Comparison of ENCODE assay signal across 25 mouse cellular contexts in genomic region chr3:144165439-144165838, GRCm38 (mm10). TPM values are rescaled to one million over a fixed set of nuclear protein-coding genes. Genes with fewer than 3 reads are reported as not detected.
DNase-seq lines count a peak whose midpoint lies in the region; ATAC-seq and TF ChIP-seq lines count a peak whose summit lies in the region.
"Had no signal": no experiment of that assay in that cellular context is flagged by ENCODE, and none has a peak within 500 bp of the region (broad histone marks: within the 10 kb centered on the region; RNA-seq: fewer than 3 reads in every experiment).

No protein-coding gene starts in this region.

- H3K27ac ChIP-seq in midbrain, embryonic 11.5 days (ENCODE audit: low read depth, low read length) = no peak overlapping the region
- no peak overlapping the region for H3K27ac ChIP-seq in midbrain, embryonic 10.5 days (replicated peaks)
- H3K27ac ChIP-seq in lung, embryonic 14.5 days (ENCODE audit: low read depth) = no peak overlapping the region
- H3K27ac ChIP-seq: forebrain, embryonic 15.5 days; gastrocnemius, adult 2 months; heart, adult 2 months; hindbrain, embryonic 14.5 days; liver, embryonic 12.5 days; neural tube, embryonic 15.5 days had no signal

- no peaks in the 10 kb centered on the region for H3K36me3 ChIP-seq in midbrain, embryonic 11.5 days (ENCODE audit: control insufficient read depth, insufficient read depth, low read length)
- H3K36me3 ChIP-seq in midbrain, embryonic 10.5 days = no peaks in the 10 kb centered on the region
- H3K36me3 ChIP-seq in lung, embryonic 14.5 days (ENCODE audit: insufficient read depth) = no peaks in the 10 kb centered on the region
- H3K36me3 ChIP-seq: forebrain, embryonic 15.5 days; heart, embryonic 12.5 days; kidney, embryonic 15.5 days; liver, embryonic 12.5 days; neural tube, embryonic 15.5 days had no signal

- H3K9me3 ChIP-seq in midbrain, embryonic 11.5 days (ENCODE audit: control insufficient read depth, low read length) = no peaks in the 10 kb centered on the region
- H3K9me3 ChIP-seq in midbrain, embryonic 10.5 days (replicated peaks) = no peaks in the 10 kb centered on the region
- H3K9me3 ChIP-seq in lung, embryonic 14.5 days (ENCODE audit: low read depth, low read length) = no peaks in the 10 kb centered on the region
- H3K9me3 ChIP-seq: forebrain, embryonic 15.5 days; heart, embryonic 12.5 days; kidney, embryonic 15.5 days; liver, embryonic 12.5 days; neural tube, embryonic 15.5 days had no signal

- DNase-seq in midbrain, embryonic 11.5 days (ENCODE audit: low spot score, missing footprints) = peak; percentile 77
- DNase-seq in midbrain, embryonic 10.5 days (ENCODE audit: low spot score) = no peak
- peak; percentile 25 for DNase-seq in lung, embryonic 14.5 days
- peak; percentile 11 for DNase-seq in lung, postnatal 14 days
- no peak for DNase-seq in embryo, embryonic 11 days
- no peak for DNase-seq in layer of hippocampus, postnatal 25 days (ENCODE audit: extremely low spot score in 1 of 2, low spot score in 1 of 2)
- no peak for DNase-seq in c-Kit-positive CD71-positive TER-119-positive erythroid progenitor cells, embryonic 14.5 days (ENCODE audit: low spot score)
- DNase-seq: cerebellum, adult 18-20 months; cerebellum, postnatal 10 days; gastrocnemius, adult 2 months; gastrocnemius, postnatal 36 days; heart, adult 2 months; liver, postnatal 0 days; midbrain, embryonic 14.5 days; right cerebral cortex, adult 18-20 months; spleen, adult 18-20 months; thymus, postnatal 4 days had no signal

- no peak overlapping the region for H3K9ac ChIP-seq in midbrain, embryonic 11.5 days (ENCODE audit: low read length)
- no peak overlapping the region for H3K9ac ChIP-seq in lung, embryonic 14.5 days
- H3K9ac ChIP-seq: forebrain, embryonic 15.5 days; heart, embryonic 12.5 days; hindbrain, embryonic 14.5 days; kidney, embryonic 15.5 days; liver, embryonic 12.5 days; liver, postnatal 0 days; neural tube, embryonic 15.5 days had no signal

- ATAC-seq in midbrain, embryonic 11.5 days (ENCODE audit: low FRiP score) = no peak
- ATAC-seq in lung, embryonic 14.5 days (ENCODE audit: insufficient read depth) = peak; percentile 64; the same call in 1 of the 2 replicates
- ATAC-seq: CD4-positive, CD25-positive, alpha-beta regulatory T cell, adult 4 months; forebrain, embryonic 15.5 days; liver, embryonic 12.5 days; liver, postnatal 0 days had no signal

- WGBS in midbrain, embryonic 11.5 days = 80% methylated on average over 12 of the region's 12 CpGs
- 87% methylated on average over 12 of the region's 12 CpGs for whole genome bisulfite sequencing in midbrain, embryonic 10.5 days
- 66% methylated on average over 12 of the region's 12 CpGs for WGBS in lung, embryonic 14.5 days

- H3K4me1 ChIP-seq in midbrain, embryonic 11.5 days (ENCODE audit: control insufficient read depth, insufficient read depth, low read length) = no peaks in the 10 kb centered on the region
- H3K4me1 ChIP-seq in midbrain, embryonic 10.5 days = no peaks in the 10 kb centered on the region
- H3K4me1 ChIP-seq in lung, embryonic 14.5 days (ENCODE audit: insufficient read depth) = no peaks in the 10 kb centered on the region
- H3K4me1 ChIP-seq: liver, embryonic 12.5 days had no signal

- no peaks in the 10 kb centered on the region for H3K27me3 ChIP-seq in midbrain, embryonic 11.5 days (ENCODE audit: control insufficient read depth, insufficient read depth, low read length)
- H3K27me3 ChIP-seq in midbrain, embryonic 10.5 days (ENCODE audit: low read depth, poor library complexity, severe bottlenecking) = no peaks in the 10 kb centered on the region; the same call in 1 of the 2 replicates
- no peaks in the 10 kb centered on the region for H3K27me3 ChIP-seq in lung, embryonic 14.5 days (ENCODE audit: insufficient read depth, low read length)
- H3K27me3 ChIP-seq: heart, embryonic 12.5 days; kidney, embryonic 15.5 days; liver, embryonic 12.5 days; megakaryocyte, embryonic 14.5 days; neural tube, embryonic 15.5 days had no signal

- no peak for TF ChIP-seq CTCF in lung, embryonic 14.5 days (IDR thresholded peaks at IDR 0.05; ENCODE audit: low read depth)

- no peak overlapping the region for H3K4me3 ChIP-seq in midbrain, embryonic 11.5 days (ENCODE audit: low read depth, low read length)
- no peak overlapping the region for H3K4me3 ChIP-seq in midbrain, embryonic 10.5 days
- H3K4me3 ChIP-seq in lung, embryonic 14.5 days (ENCODE audit: low read depth, low read length) = no peak overlapping the region
- H3K4me3 ChIP-seq: forebrain, embryonic 15.5 days; gastrocnemius, adult 2 months; heart, adult 2 months; heart, embryonic 12.5 days; kidney, embryonic 15.5 days; liver, embryonic 12.5 days; megakaryocyte, embryonic 14.5 days; neural tube, embryonic 15.5 days had no signal

- no peak overlapping the region for H3K4me2 ChIP-seq in midbrain, embryonic 11.5 days
- H3K4me2 ChIP-seq in lung, embryonic 14.5 days = no peak overlapping the region
- H3K4me2 ChIP-seq: forebrain, embryonic 15.5 days; heart, embryonic 12.5 days; hindbrain, embryonic 14.5 days; kidney, embryonic 15.5 days; liver, embryonic 12.5 days; neural tube, embryonic 15.5 days had no signal

RNA-seq across cellular contexts. Expression of gene Lmo4, which starts 39.6 kb away (rescaled TPM):
- polyA plus RNA-seq in midbrain, embryonic 11.5 days (2014; fragmentation: Nextera tagmentation; extraction: Ambion mirVana) = 41.5 and 49.0 TPM in 2 replicates
- polyA plus RNA-seq in midbrain, embryonic 10.5 days (2016; fragmentation: Nextera tagmentation; extraction: Ambion mirVana) = 26.8 and 27.4 TPM in 2 replicates
- polyA plus RNA-seq in lung, embryonic 14.5 days (2014; fragmentation: Nextera tagmentation; extraction: Ambion mirVana) = 48.1 and 49.8 TPM in 2 replicates
- 100 to 1,000 TPM; 201 to 231 TPM for total RNA-seq in layer of hippocampus, postnatal 25 days (2021)

Comparison
In these comparisons a context has a peak if more than half of its experiments do, and no peak if none do; other contexts are left out.
1. DNase-seq: peak in midbrain, embryonic 11.5 days (single experiment), lung, embryonic 14.5 days (single experiment) and lung, postnatal 14 days (single experiment); none in midbrain, embryonic 10.5 days (single experiment), embryo, embryonic 11 days (single experiment), layer of hippocampus, postnatal 25 days (0 of 2) and c-Kit-positive CD71-positive TER-119-positive erythroid progenitor cells, embryonic 14.5 days (single experiment).